Mouse (Mus musculus): ENCODE data around the gene Aak1. TPM values are rescaled to one million over a fixed set of nuclear protein-coding genes. Genes with fewer than 3 reads are reported as not detected.
A peak's percentile ranks its signal among the peaks of the same experiment; 100 is the strongest.

The Aak1 gene
- polyA plus RNA-seq, 1 experiment from 2014 or later: 13.6 TPM

DNA sequence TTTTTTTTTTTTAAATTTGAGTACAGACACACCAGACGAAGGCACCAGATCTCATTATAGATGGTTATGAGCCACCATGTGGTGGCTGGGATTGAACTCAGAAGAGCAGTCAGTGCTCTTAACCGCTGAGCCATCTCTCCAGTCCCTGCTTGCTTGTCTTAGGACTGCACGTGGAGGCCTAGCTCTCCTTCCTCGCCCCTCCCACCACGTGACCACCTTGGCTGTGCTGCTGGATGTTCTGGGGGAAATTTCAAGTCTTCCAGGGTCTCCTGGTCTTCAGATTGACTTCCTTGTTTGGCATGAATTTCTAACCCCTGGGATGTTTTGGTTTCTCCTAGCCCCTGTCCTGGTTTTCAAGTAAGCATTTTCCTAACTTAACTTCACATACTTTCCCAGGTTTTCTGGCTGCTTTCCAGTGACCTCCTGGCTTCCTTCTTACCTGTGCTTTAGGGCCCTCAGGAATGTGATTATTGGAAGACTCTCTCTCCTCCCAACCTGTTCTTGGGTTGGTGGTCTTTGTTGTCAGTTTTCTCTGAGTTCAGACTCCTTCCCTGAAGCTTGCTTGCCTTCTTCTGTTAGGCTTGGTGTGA lies 59.3 kb downstream of the Aak1 start:
- 74% methylated on average over 5 of the region's 5 CpGs for WGBS
- H3K27me3 ChIP-seq (ENCODE audit: poor library complexity, severe bottlenecking): no peaks in the 10 kb centered on the region
- DNase-seq (ENCODE audit: extremely low spot score, low spot score): no peak
- H3K9me3 ChIP-seq: no peaks in the 10 kb centered on the region
- H3K27ac ChIP-seq: no peak overlapping the region
- no peak overlapping the region for H3K4me3 ChIP-seq
- H3K4me1 ChIP-seq: peaks cover 10% of the 10 kb centered on the region
- H3K36me3 ChIP-seq (replicated peaks): peaks cover 6% of the 10 kb centered on the region; the same call in 1 of the 2 replicates

GRCm38 (mm10) chr6:86909881-86910280 lies 60.6 kb downstream of the Aak1 start:
- H3K9me3 ChIP-seq: no peaks in the 10 kb centered on the region
- no peak overlapping the region for H3K27ac ChIP-seq
- 93% methylated on average over 7 of the region's 7 CpGs for WGBS
- no peak for DNase-seq (ENCODE audit: extremely low spot score, low spot score)
- H3K4me1 ChIP-seq: peaks cover 10% of the 10 kb centered on the region
- no peaks in the 10 kb centered on the region for H3K27me3 ChIP-seq (ENCODE audit: poor library complexity, severe bottlenecking)
- no peak overlapping the region for H3K4me3 ChIP-seq
- peaks cover 6% of the 10 kb centered on the region; the same call in 1 of the 2 replicates for H3K36me3 ChIP-seq (replicated peaks)

DNA sequence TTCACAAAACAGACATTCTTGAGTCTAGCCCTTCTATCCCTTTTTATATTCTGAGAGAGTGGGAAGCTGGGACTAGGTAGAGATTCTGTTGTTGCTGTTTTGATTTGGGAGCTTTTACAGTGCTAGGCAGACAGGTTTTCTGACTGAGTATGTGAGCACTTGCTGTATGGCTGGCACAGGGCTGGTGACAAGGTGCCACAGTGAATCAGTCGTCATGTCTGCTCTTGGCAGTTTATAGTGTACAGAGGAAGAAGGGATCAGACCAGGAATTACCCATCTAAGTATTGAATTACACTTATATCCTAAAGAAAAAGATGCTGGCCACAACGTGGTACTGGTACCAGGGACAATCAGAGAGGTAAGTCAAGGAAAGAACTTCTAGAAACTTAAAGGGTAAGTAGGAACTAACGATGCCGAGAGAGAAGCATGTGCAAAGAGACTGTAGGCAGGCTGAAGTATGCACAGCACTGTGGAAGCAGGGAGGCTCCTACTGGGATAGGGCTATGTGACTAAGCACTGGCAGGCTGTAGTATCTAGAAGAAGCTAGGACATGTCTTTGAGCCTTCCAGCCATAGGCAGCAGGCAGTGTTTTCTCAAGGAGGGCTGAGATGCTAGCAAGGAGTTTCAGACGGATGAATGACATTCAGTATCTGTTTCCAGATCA lies 67.0 kb downstream of the Aak1 start:
- no peaks in the 10 kb centered on the region for H3K4me1 ChIP-seq

GRCm38 (mm10) chr6:86917231-86917630 lies 67.9 kb downstream of the Aak1 start:
- no peaks in the 10 kb centered on the region for H3K27me3 ChIP-seq (ENCODE audit: poor library complexity, severe bottlenecking)
- H3K27ac ChIP-seq: no peak overlapping the region
- H3K36me3 ChIP-seq (replicated peaks): no peaks in the 10 kb centered on the region
- 88% methylated on average over 4 of the region's 4 CpGs for WGBS
- H3K4me3 ChIP-seq: no peak overlapping the region
- no peaks in the 10 kb centered on the region for H3K4me1 ChIP-seq
- no peak for DNase-seq (ENCODE audit: extremely low spot score, low spot score)
- no peaks in the 10 kb centered on the region for H3K9me3 ChIP-seq

More for the DNA sequence above, 67.0 kb downstream of the Aak1 start:
- H3K27me3 ChIP-seq (ENCODE audit: poor library complexity, severe bottlenecking): no peaks in the 10 kb centered on the region
- no peak overlapping the region for H3K27ac ChIP-seq
- DNase-seq (ENCODE audit: extremely low spot score, low spot score): no peak
- 0 out of 2 replicates have a peak, but pooled peaks cover under 1% of the 10 kb centered on the region for H3K36me3 ChIP-seq (replicated peaks)
- 83% methylated on average over 5 of the region's 5 CpGs for WGBS
- no peak overlapping the region for H3K4me3 ChIP-seq
- H3K9me3 ChIP-seq: no peaks in the 10 kb centered on the region

DNA sequence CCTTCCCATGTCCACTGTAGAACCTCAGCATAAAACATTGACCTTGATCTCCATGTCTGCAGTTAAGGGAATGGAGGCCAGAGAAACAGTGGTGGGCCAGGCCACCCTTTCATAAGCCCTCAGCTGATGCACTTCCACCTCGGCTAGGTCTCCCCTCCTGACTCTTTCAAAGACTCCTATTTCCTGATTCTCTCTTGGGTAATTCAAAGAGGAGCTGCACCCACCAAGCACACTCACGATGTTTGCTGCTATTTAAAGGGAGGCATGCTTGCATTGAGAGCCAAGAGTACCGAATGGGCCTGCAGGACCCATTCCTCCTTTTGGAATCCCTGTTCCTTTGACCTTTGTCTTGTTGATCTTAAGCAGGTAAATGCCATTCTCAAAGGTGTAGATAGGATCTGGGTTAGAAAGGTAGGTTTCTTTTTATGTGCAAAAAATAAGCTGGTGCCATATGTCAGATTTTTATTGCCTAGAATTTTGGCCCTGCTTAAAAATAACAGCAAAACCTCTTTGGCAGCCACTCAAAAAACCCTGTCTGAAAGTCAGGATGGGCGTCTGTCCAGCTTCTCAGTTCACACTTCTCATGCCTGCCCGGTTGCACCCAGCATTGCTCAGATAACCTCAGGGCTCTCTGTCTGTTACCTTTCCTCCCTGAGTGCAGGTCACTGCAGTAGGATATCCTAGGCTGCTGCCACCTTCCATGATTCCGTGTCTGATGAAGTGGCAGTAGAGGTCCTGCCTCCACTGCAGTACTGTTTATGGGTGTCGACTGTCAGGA lies 68.9 kb downstream of the Aak1 start:
- Histone ChIP-seq H3K9me3 (no peaks in the 10 kb centered on the region), H3K27ac (no peak overlapping the region), H3K4me3 (no peak overlapping the region), H3K4me1 (no peaks in the 10 kb centered on the region), H3K27me3 (ENCODE audit: poor library complexity, severe bottlenecking) (no peaks in the 10 kb centered on the region), H3K36me3 (replicated peaks) (no peaks in the 10 kb centered on the region)
- no peak for DNase-seq (ENCODE audit: extremely low spot score, low spot score)
- WGBS: 81% methylated on average over 7 of the region's 7 CpGs

DNA sequence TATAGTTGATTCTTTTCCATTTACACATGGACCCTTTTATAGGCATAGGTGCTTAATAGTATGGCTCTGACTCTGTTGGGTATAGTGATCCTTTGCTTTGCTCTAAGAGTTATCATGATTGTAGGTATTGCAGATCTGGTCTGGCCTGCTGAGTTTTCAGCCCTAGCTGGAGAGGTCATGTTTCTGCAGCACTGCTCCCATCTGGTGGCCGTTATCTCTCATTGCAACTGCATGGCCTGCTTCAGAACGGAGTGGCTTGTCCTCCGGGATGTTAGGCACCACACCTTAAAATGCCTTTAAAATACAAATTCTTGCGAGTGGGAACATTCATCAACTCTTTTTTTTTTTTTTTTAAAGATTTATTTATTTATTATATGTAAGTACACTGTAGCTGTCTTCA lies 72.6 kb downstream of the Aak1 start:
- H3K4me1 ChIP-seq: no peaks in the 10 kb centered on the region
- WGBS: 27% methylated on average over 4 of the region's 4 CpGs
- H3K9me3 ChIP-seq: no peaks in the 10 kb centered on the region
- H3K4me3 ChIP-seq: no peak overlapping the region
- DNase-seq (ENCODE audit: extremely low spot score, low spot score): peak; percentile 50
- no peak overlapping the region for H3K27ac ChIP-seq
- H3K36me3 ChIP-seq (replicated peaks): peaks cover 15% of the 10 kb centered on the region
- no peaks in the 10 kb centered on the region for H3K27me3 ChIP-seq (ENCODE audit: poor library complexity, severe bottlenecking)

GRCm38 (mm10) chr6:86924746-86925145 lies 75.4 kb downstream of the Aak1 start:
- H3K4me3 ChIP-seq: no peak overlapping the region
- WGBS: 91% methylated on average over 4 of the region's 4 CpGs

GRCm38 (mm10) chr6:86934541-86934940 lies 85.2 kb downstream of the Aak1 start:
- H3K36me3 ChIP-seq (replicated peaks): peaks cover 47% of the 10 kb centered on the region
- H3K4me1 ChIP-seq: no peaks in the 10 kb centered on the region
- H3K27me3 ChIP-seq (ENCODE audit: poor library complexity, severe bottlenecking): no peaks in the 10 kb centered on the region
- DNase-seq (ENCODE audit: extremely low spot score, low spot score): no peak
- no peak overlapping the region for H3K27ac ChIP-seq
- H3K9me3 ChIP-seq: peaks cover 19% of the 10 kb centered on the region
- no peak overlapping the region for H3K4me3 ChIP-seq
- WGBS: 84% methylated on average over 5 of the region's 5 CpGs

More at GRCm38 (mm10) chr6:86924746-86925145, 75.4 kb downstream of the Aak1 start:
- Histone ChIP-seq H3K27me3 (ENCODE audit: poor library complexity, severe bottlenecking) (no peaks in the 10 kb centered on the region), H3K27ac (no peak overlapping the region), H3K4me1 (no peaks in the 10 kb centered on the region), H3K9me3 (no peaks in the 10 kb centered on the region), H3K36me3 (replicated peaks) (peaks cover 34% of the 10 kb centered on the region)
- DNase-seq (ENCODE audit: extremely low spot score, low spot score): no peak

DNA sequence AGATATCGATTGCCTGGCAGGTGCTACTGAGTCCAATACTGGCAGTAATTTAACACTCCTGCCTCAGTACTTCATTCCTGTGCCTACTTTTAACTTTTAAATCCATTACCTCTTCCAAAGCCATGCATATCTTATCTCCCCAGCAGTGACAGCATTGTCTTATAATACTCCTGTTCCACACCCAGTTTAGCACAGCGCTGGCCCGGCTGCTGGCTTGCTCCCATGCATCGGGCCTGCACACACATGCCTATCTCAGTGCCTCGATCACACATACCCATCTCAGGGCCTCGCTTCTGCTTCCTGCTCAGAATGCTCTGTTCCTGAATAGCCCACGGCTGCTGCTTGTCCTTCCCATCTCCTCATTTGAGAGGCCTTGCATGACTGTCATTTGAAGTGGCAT lies 90.5 kb downstream of the Aak1 start:
- peaks cover 19% of the 10 kb centered on the region for H3K9me3 ChIP-seq
- WGBS: 93% methylated on average over 7 of the region's 7 CpGs
- no peak overlapping the region for H3K27ac ChIP-seq
- peaks cover 61% of the 10 kb centered on the region for H3K36me3 ChIP-seq (replicated peaks)
- H3K27me3 ChIP-seq (ENCODE audit: poor library complexity, severe bottlenecking): no peaks in the 10 kb centered on the region
- H3K4me3 ChIP-seq: no peak overlapping the region
- H3K4me1 ChIP-seq: no peaks in the 10 kb centered on the region
- DNase-seq (ENCODE audit: extremely low spot score, low spot score): no peak

GRCm38 (mm10) chr6:86940966-86941365 lies 91.6 kb downstream of the Aak1 start:
- no peaks in the 10 kb centered on the region for H3K27me3 ChIP-seq (ENCODE audit: poor library complexity, severe bottlenecking)

DNA sequence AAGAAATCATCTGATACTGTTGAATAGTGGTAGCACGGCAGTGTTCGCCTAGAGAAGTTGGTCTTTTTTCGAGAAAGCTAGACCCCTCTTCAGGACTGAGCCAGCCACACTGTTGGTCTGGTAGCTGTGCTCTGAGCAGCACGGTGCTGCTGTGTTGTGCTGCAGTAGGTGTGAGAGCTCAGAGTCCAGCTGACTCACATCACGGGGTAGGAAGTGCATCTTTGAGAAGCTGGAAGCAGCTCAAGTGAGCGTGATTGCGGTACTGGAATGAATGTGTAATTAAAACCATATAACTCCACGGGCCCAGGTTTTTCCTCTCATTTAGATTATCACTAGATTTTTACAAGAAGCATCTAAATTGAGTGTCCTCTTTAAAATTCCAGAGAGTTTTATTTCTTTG lies 97.8 kb downstream of the Aak1 start:
- Histone ChIP-seq H3K9me3 (no peaks in the 10 kb centered on the region), H3K36me3 (replicated peaks) (peaks cover 56% of the 10 kb centered on the region), H3K4me1 (no peaks in the 10 kb centered on the region), H3K27me3 (ENCODE audit: poor library complexity, severe bottlenecking) (no peaks in the 10 kb centered on the region), H3K27ac (no peak overlapping the region), H3K4me3 (no peak overlapping the region)
- 88% methylated on average over 8 of the region's 8 CpGs for WGBS
- no peak for DNase-seq (ENCODE audit: extremely low spot score, low spot score)

More at GRCm38 (mm10) chr6:86940966-86941365, 91.6 kb downstream of the Aak1 start:
- Histone ChIP-seq H3K27ac (no peak overlapping the region), H3K4me3 (no peak overlapping the region), H3K4me1 (no peaks in the 10 kb centered on the region), H3K9me3 (peaks cover 9% of the 10 kb centered on the region), H3K36me3 (replicated peaks) (peaks cover 61% of the 10 kb centered on the region)
- no peak for DNase-seq (ENCODE audit: extremely low spot score, low spot score)
- WGBS: 93% methylated on average over 9 of the region's 9 CpGs

DNA sequence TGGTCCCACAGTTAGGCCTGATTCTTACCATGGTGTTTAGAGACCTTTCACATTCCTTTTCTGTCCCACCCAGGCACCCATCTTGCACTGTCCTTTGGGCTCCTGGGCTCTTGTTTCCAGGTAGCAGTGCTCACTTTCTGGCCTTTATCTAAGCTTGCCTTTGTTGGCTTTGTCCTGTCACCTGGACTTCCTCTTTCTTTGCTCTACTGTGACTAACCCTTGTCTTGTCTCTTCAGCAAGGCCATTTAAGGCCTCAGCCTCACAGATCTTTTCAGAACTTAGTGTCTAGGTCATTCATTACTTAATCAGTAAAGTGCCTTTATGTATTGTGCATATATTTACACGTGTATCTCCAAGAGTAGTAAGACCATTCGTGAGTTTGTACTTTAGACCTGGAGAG lies 99.4 kb downstream of the Aak1 start:
- no peak overlapping the region for H3K27ac ChIP-seq
- no peaks in the 10 kb centered on the region for H3K4me1 ChIP-seq
- H3K9me3 ChIP-seq: no peaks in the 10 kb centered on the region
- WGBS: 92% methylated on average over 2 of the region's 2 CpGs
- no peaks in the 10 kb centered on the region for H3K27me3 ChIP-seq (ENCODE audit: poor library complexity, severe bottlenecking)
- no peak overlapping the region for H3K4me3 ChIP-seq
- DNase-seq (ENCODE audit: extremely low spot score, low spot score): no peak
- H3K36me3 ChIP-seq (replicated peaks): peaks cover 62% of the 10 kb centered on the region

DNA sequence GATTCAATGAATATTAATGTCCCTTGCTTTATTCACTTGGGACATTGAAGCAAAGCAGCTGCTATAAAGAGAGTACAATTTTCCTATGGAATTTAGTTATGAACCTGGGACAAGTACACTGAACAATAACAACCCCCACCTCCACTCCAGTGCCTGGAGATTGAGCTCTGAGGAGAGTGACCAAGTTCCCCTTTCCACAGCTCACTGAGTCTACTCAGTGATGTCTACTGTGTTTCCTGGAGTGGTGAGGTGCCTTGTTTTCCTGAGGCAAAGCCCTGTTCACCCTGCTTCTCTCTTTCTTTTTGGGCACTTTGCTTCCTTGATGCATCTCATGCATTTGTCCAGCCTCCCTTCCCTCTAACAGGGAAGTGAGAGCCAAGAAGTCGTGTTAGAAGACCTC lies 100.8 kb downstream of the Aak1 start:
- Histone ChIP-seq H3K27ac (no peak overlapping the region), H3K36me3 (replicated peaks) (peaks cover 57% of the 10 kb centered on the region), H3K4me3 (no peak overlapping the region), H3K9me3 (no peaks in the 10 kb centered on the region), H3K27me3 (ENCODE audit: poor library complexity, severe bottlenecking) (no peaks in the 10 kb centered on the region), H3K4me1 (no peaks in the 10 kb centered on the region)
- WGBS: 77% methylated on average over 1 of the region's 1 CpGs
- DNase-seq (ENCODE audit: extremely low spot score, low spot score): no peak
